Mouse (Mus musculus): ENCODE data around the gene Gm3045. TPM values are rescaled to one million over a fixed set of nuclear protein-coding genes. Genes with fewer than 3 reads are reported as not detected.

The Gm3045 gene
- polyA plus RNA-seq (2015; fragmentation: Nextera tagmentation; extraction: Ambion mirVana): not detected in 2 replicates

GRCm38 (mm10) chr13:56426365-56426764 lies at the start of gene Gm3045:
TSS of gene Gm3045 (plus strand) at chr13:56426594.
- ATAC-seq (ENCODE audit: extremely low read depth, insufficient number of reproducible peaks, low FRiP score, low TSS enrichment): no peak
- Histone ChIP-seq H3K4me3 (no peak within 1 kb of the TSS), H3K9me3 (no peaks in the 10 kb centered on the region), H3K4me2 (no peak within 1 kb of the TSS), H3K4me1 (no peaks in the 10 kb centered on the region), H3K9ac (no peak within 1 kb of the TSS), H3K36me3 (no peaks in the 10 kb centered on the region), H3K27ac (replicated peaks) (no peak within 1 kb of the TSS), H3K27me3 (replicated peaks) (peaks cover 83% of the 10 kb centered on the region)
- WGBS: 56% methylated on average over 4 of the region's 4 CpGs

- Histone ChIP-seq H3K27ac (replicated peaks) (no peak overlapping the region), H3K36me3 (no peaks in the 10 kb centered on the region)
- no peak for ATAC-seq (ENCODE audit: extremely low read depth, insufficient number of reproducible peaks, low FRiP score, low TSS enrichment)
These were observed 45.3 kb upstream of the Gm3045 start for GRCm38 (mm10) chr13:56380855-56381685.

GRCm38 (mm10) chr13:56383406-56383805 lies 43.0 kb upstream of the Gm3045 start:
- H3K27ac ChIP-seq (replicated peaks): no peak overlapping the region
- no peaks in the 10 kb centered on the region for H3K9me3 ChIP-seq
- no peak for ATAC-seq (ENCODE audit: extremely low read depth, insufficient number of reproducible peaks, low FRiP score, low TSS enrichment)
- no peaks in the 10 kb centered on the region for H3K4me1 ChIP-seq
- no peak overlapping the region for H3K4me3 ChIP-seq
- H3K9ac ChIP-seq: no peak overlapping the region
- H3K36me3 ChIP-seq: no peaks in the 10 kb centered on the region
- 0 out of 2 replicates have a peak, but pooled peaks cover 14% of the 10 kb centered on the region for H3K27me3 ChIP-seq (replicated peaks)
- H3K4me2 ChIP-seq: no peak overlapping the region
- 59% methylated on average over 3 of the region's 3 CpGs for WGBS

More at GRCm38 (mm10) chr13:56380855-56381685, 45.3 kb upstream of the Gm3045 start:
- Histone ChIP-seq H3K4me2 (no peak overlapping the region), H3K9ac (no peak overlapping the region), H3K4me3 (no peak overlapping the region), H3K9me3 (no peaks in the 10 kb centered on the region), H3K4me1 (no peaks in the 10 kb centered on the region), H3K27me3 (replicated peaks) (0 out of 2 replicates have a peak, but pooled peaks cover 14% of the 10 kb centered on the region)
- 73% methylated on average over 14 of the region's 14 CpGs for WGBS

GRCm38 (mm10) chr13:56386411-56386810 lies 40.0 kb upstream of the Gm3045 start:
- H3K9ac ChIP-seq: no peak overlapping the region
- no peak overlapping the region for H3K4me2 ChIP-seq
- H3K4me1 ChIP-seq: no peaks in the 10 kb centered on the region
- H3K4me3 ChIP-seq: no peak overlapping the region
- no peak overlapping the region for H3K27ac ChIP-seq (replicated peaks)
- H3K9me3 ChIP-seq: no peaks in the 10 kb centered on the region
- 67% methylated on average over 9 of the region's 9 CpGs for WGBS
- ATAC-seq (ENCODE audit: extremely low read depth, insufficient number of reproducible peaks, low FRiP score, low TSS enrichment): no peak
- H3K27me3 ChIP-seq (replicated peaks): no peaks in the 10 kb centered on the region
- no peaks in the 10 kb centered on the region for H3K36me3 ChIP-seq

- no peak for ATAC-seq (ENCODE audit: extremely low read depth, insufficient number of reproducible peaks, low FRiP score, low TSS enrichment)
- Histone ChIP-seq H3K4me3 (no peak overlapping the region), H3K9me3 (no peaks in the 10 kb centered on the region), H3K4me2 (no peak overlapping the region), H3K27ac (replicated peaks) (no peak overlapping the region), H3K9ac (no peak overlapping the region), H3K36me3 (no peaks in the 10 kb centered on the region), H3K4me1 (no peaks in the 10 kb centered on the region), H3K27me3 (replicated peaks) (no peaks in the 10 kb centered on the region)
- 67% methylated on average over 5 of the region's 5 CpGs for WGBS
These were observed 39.0 kb upstream of the Gm3045 start for GRCm38 (mm10) chr13:56387374-56387773.

- no peak for ATAC-seq (ENCODE audit: extremely low read depth, insufficient number of reproducible peaks, low FRiP score, low TSS enrichment)
- WGBS: 70% methylated on average over 1 of the region's 1 CpGs
- no peaks in the 10 kb centered on the region for H3K4me1 ChIP-seq
- H3K4me3 ChIP-seq: no peak overlapping the region
- no peak overlapping the region for H3K4me2 ChIP-seq
- H3K9me3 ChIP-seq: no peaks in the 10 kb centered on the region
- H3K36me3 ChIP-seq: no peaks in the 10 kb centered on the region
- no peak overlapping the region for H3K27ac ChIP-seq (replicated peaks)
- peaks cover 3% of the 10 kb centered on the region for H3K27me3 ChIP-seq (replicated peaks)
- H3K9ac ChIP-seq: no peak overlapping the region
These were observed 38.4 kb upstream of the Gm3045 start for GRCm38 (mm10) chr13:56388042-56388441.

GRCm38 (mm10) chr13:56397572-56397971 lies 28.8 kb upstream of the Gm3045 start:
- Histone ChIP-seq H3K4me1 (peaks cover 11% of the 10 kb centered on the region), H3K27me3 (replicated peaks) (peaks cover 5% of the 10 kb centered on the region), H3K9me3 (no peaks in the 10 kb centered on the region), H3K27ac (replicated peaks) (no peak overlapping the region), H3K36me3 (no peaks in the 10 kb centered on the region), H3K4me3 (no peak overlapping the region), H3K9ac (no peak overlapping the region), H3K4me2 (no peak overlapping the region)
- no peak; the same call in 1 of the 2 replicates for ATAC-seq (ENCODE audit: extremely low read depth, insufficient number of reproducible peaks, low FRiP score, low TSS enrichment)
- 33% methylated on average over 5 of the region's 5 CpGs for WGBS

GRCm38 (mm10) chr13:56401186-56401585 lies 25.2 kb upstream of the Gm3045 start:
- peaks cover 10% of the 10 kb centered on the region for H3K27me3 ChIP-seq (replicated peaks)
- no peak overlapping the region for H3K27ac ChIP-seq (replicated peaks)
- no peaks in the 10 kb centered on the region for H3K36me3 ChIP-seq
- no peak overlapping the region for H3K9ac ChIP-seq
- H3K4me2 ChIP-seq: no peak overlapping the region
- peaks cover 11% of the 10 kb centered on the region for H3K4me1 ChIP-seq
- no peak overlapping the region for H3K4me3 ChIP-seq
- no peak for ATAC-seq (ENCODE audit: extremely low read depth, insufficient number of reproducible peaks, low FRiP score, low TSS enrichment)
- WGBS: 59% methylated on average over 4 of the region's 4 CpGs
- H3K9me3 ChIP-seq: no peaks in the 10 kb centered on the region

GRCm38 (mm10) chr13:56403381-56404086 lies 22.9 kb upstream of the Gm3045 start:
- no peak for ATAC-seq (ENCODE audit: extremely low read depth, insufficient number of reproducible peaks, low FRiP score, low TSS enrichment)
- Histone ChIP-seq H3K27ac (replicated peaks) (no peak overlapping the region), H3K4me3 (no peak overlapping the region), H3K9me3 (no peaks in the 10 kb centered on the region), H3K27me3 (replicated peaks) (peaks cover 10% of the 10 kb centered on the region; the same call in 1 of the 2 replicates), H3K36me3 (no peaks in the 10 kb centered on the region), H3K4me1 (no peaks in the 10 kb centered on the region), H3K4me2 (no peak overlapping the region), H3K9ac (no peak overlapping the region)
- WGBS: 67% methylated on average over 8 of the region's 8 CpGs

GRCm38 (mm10) chr13:56404511-56405140 lies 21.8 kb upstream of the Gm3045 start:
- H3K9ac ChIP-seq: no peak overlapping the region
- no peaks in the 10 kb centered on the region for H3K36me3 ChIP-seq
- H3K9me3 ChIP-seq: no peaks in the 10 kb centered on the region
- peaks cover 10% of the 10 kb centered on the region; the same call in 1 of the 2 replicates for H3K27me3 ChIP-seq (replicated peaks)
- H3K27ac ChIP-seq (replicated peaks): no peak overlapping the region
- WGBS: 58% methylated on average over 6 of the region's 6 CpGs
- H3K4me3 ChIP-seq: no peak overlapping the region
- no peaks in the 10 kb centered on the region for H3K4me1 ChIP-seq
- no peak for ATAC-seq (ENCODE audit: extremely low read depth, insufficient number of reproducible peaks, low FRiP score, low TSS enrichment)
- no peak overlapping the region for H3K4me2 ChIP-seq

- no peak overlapping the region for H3K27ac ChIP-seq (replicated peaks)
- 53% methylated on average over 9 of the region's 9 CpGs for WGBS
These were observed 14.0 kb upstream of the Gm3045 start for GRCm38 (mm10) chr13:56412286-56412873.

More at GRCm38 (mm10) chr13:56412286-56412873, 14.0 kb upstream of the Gm3045 start:
- Histone ChIP-seq H3K4me2 (no peak overlapping the region), H3K36me3 (no peaks in the 10 kb centered on the region), H3K4me3 (no peak overlapping the region), H3K4me1 (peaks cover 9% of the 10 kb centered on the region; the same call in 1 of the 2 replicates), H3K9ac (no peak overlapping the region), H3K27me3 (replicated peaks) (no peaks in the 10 kb centered on the region), H3K9me3 (peaks cover 10% of the 10 kb centered on the region; the same call in 1 of the 2 replicates)
- ATAC-seq (ENCODE audit: extremely low read depth, insufficient number of reproducible peaks, low FRiP score, low TSS enrichment): no peak
